Mouse (Mus musculus) liver, embryonic 12.5 days (tissue): ENCODE measurements around the gene Zfp65. TPM values are rescaled to one million over a fixed set of nuclear protein-coding genes. Genes with fewer than 3 reads are reported as not detected.
"Not testable (repeated sequence)": the region's sequence is repeated elsewhere in the genome, so short reads cannot be mapped to it uniquely, and the experiment has no call there.

Experiments
- ATAC-seq: fragments of 200-750 bp; cut with Nextera tagmentation; 2 replicates; pipeline ENCODE4 v1.8.0; 2017; ENCODE audit warnings: moderate number of reproducible peaks, mild to moderate bottlenecking, moderate library complexity
- H3K27ac ChIP-seq: fragments of 300-500 bp; sonication (generic); 2 replicates; pipeline ENCODE4 v1.5.1; 2016; ENCODE audit warnings: mild to moderate bottlenecking
- H3K27me3 ChIP-seq: fragments of 300-500 bp; sonication (generic); replicated peaks from 2 replicates; pipeline ENCODE4 v1.6.1; 2016; ENCODE audit warnings: mild to moderate bottlenecking, moderate library complexity
- H3K36me3 ChIP-seq: fragments of 300-500 bp; sonication (generic); 2 replicates; pipeline ENCODE4 v1.6.1; 2016; ENCODE audit warnings: mild to moderate bottlenecking, moderate library complexity
- H3K4me1 ChIP-seq: fragments of 300-500 bp; sonication (generic); 2 replicates; pipeline ENCODE4 v1.6.1; 2016
- H3K4me2 ChIP-seq: fragments of 300-500 bp; sonication (generic); 2 replicates; pipeline ENCODE4 v1.6.1; 2016; ENCODE audit warnings: mild to moderate bottlenecking, moderate library complexity
- H3K4me3 ChIP-seq: fragments of 300-500 bp; sonication (generic); 2 replicates; pipeline ENCODE4 v1.5.1; 2016; ENCODE audit warnings: mild to moderate bottlenecking, moderate library complexity
- H3K9ac ChIP-seq: fragments of 300-500 bp; sonication (generic); 2 replicates; pipeline ENCODE4 v1.6.1; 2016; ENCODE audit warnings: mild to moderate bottlenecking, moderate library complexity
- H3K9me3 ChIP-seq: fragments of 300-500 bp; sonication (generic); replicated peaks from 2 replicates; pipeline ENCODE4 v1.6.1; 2016; ENCODE audit warnings: mild to moderate bottlenecking, moderate library complexity
- WGBS: fragments of 180-500 bp; shearing (Covaris S2); methylation state at CpG from one replicate; pipeline ENCODE4 v1.1.7; 2016; ENCODE audit not compliant: insufficient replicate concordance; 5-methylcytosine and 5-hydroxymethylcytosine counted together
- polyA plus RNA-seq: library from polyadenylated mRNA; unstranded; fragments of >200 nt; fragmentation: Nextera tagmentation; extraction: Ambion mirVana; gene quantifications from 2 replicates; pipeline ENCODE4 v1.2.1, GENCODE M21; 2016

The Zfp65 gene
- polyA plus RNA-seq, 1 experiment from 2014 or later: 3.0 TPM

- H3K9ac ChIP-seq: peak overlapping the region; percentile 82
- peaks cover 4% of the 10 kb centered on the region; the same call in 1 of the 2 replicates for H3K36me3 ChIP-seq
- H3K27ac ChIP-seq: no peak overlapping the region
- peak overlapping the region; percentile 87 for H3K4me3 ChIP-seq
- peak; percentile 94 for ATAC-seq
- H3K27me3 ChIP-seq: no peaks in the 10 kb centered on the region
- peaks cover 14% of the 10 kb centered on the region for H3K4me1 ChIP-seq
- peak overlapping the region; percentile 68 for H3K4me2 ChIP-seq
- under 1% methylated on average over 17 of the region's 17 CpGs for WGBS
- no peaks in the 10 kb centered on the region for H3K9me3 ChIP-seq
Observed at GRCm38 (mm10) chr13:67723848-67724479, 5.0 kb downstream of the Zfp65 start.

- Histone ChIP-seq H3K4me1 (peaks cover 8% of the 10 kb centered on the region; the same call in 1 of the 2 replicates), H3K27ac (no peak within 1 kb of the TSS), H3K4me3 (no peak within 1 kb of the TSS), H3K27me3 (no peaks in the 10 kb centered on the region), H3K9ac (no peak within 1 kb of the TSS), H3K9me3 (no peaks in the 10 kb centered on the region), H3K36me3 (no peaks in the 10 kb centered on the region), H3K4me2 (no peak within 1 kb of the TSS)
- WGBS: 61% methylated on average over 4 of the region's 4 CpGs
- ATAC-seq: no peak
Observed at GRCm38 (mm10) chr13:67686971-67687370, 42.0 kb downstream of the Zfp65 start, which contains the start of gene Zfp738. TSS of gene Zfp738 (minus strand) at chr13:67687071.

- peak overlapping the region; percentile 71; the same call in 1 of the 2 replicates for H3K9ac ChIP-seq
- not testable (repeated sequence) for H3K9me3 ChIP-seq, H3K27me3 ChIP-seq, ATAC-seq, H3K4me1 ChIP-seq, H3K36me3 ChIP-seq, H3K27ac ChIP-seq
- WGBS: 64% methylated on average over 2 of the region's 2 CpGs
- H3K4me2 ChIP-seq: peak overlapping the region; percentile 73
- H3K4me3 ChIP-seq: peak overlapping the region; percentile 74
Observed at GRCm38 (mm10) chr13:67683841-67684240, 45.1 kb downstream of the Zfp65 start.

GRCm38 (mm10) chr13:67682959-67683735 is 45.8 kb downstream of the Zfp65 start:
- H3K27ac ChIP-seq, H3K9me3 ChIP-seq, H3K27me3 ChIP-seq, H3K36me3 ChIP-seq, H3K4me1 ChIP-seq: not testable (repeated sequence)
- H3K4me2 ChIP-seq: peak overlapping the region; percentile 73
- WGBS: 20% methylated on average over 16 of the region's 16 CpGs
- H3K4me3 ChIP-seq: peak overlapping the region; percentile 74
- peak overlapping the region; percentile 71 for H3K9ac ChIP-seq
- ATAC-seq: peak; percentile 99

- H3K27me3 ChIP-seq: no peaks in the 10 kb centered on the region
- H3K4me3 ChIP-seq: no peak overlapping the region
- H3K4me2 ChIP-seq: no peak overlapping the region
- ATAC-seq: no peak
- no peaks in the 10 kb centered on the region for H3K9me3 ChIP-seq
- H3K36me3 ChIP-seq: peaks cover 14% of the 10 kb centered on the region
- H3K27ac ChIP-seq: no peak overlapping the region
- H3K9ac ChIP-seq: no peak overlapping the region
- WGBS: 49% methylated on average over 2 of the region's 2 CpGs
- no peaks in the 10 kb centered on the region for H3K4me1 ChIP-seq
Observed at GRCm38 (mm10) chr13:67674902-67675301, 54.1 kb downstream of the Zfp65 start.

Other genes with a start within 250 kb of the Zfp65 start
- gene Zfp874b, start 244.9 kb downstream of the Zfp65 start, polyA plus RNA-seq: 1.9 and 3.3 TPM in 2 replicates
- 4.1 TPM in 2 replicates for gene Zfp58, start 228.6 kb downstream of the Zfp65 start, polyA plus RNA-seq
- gene Gm26965, start 203.0 kb downstream of the Zfp65 start, polyA plus RNA-seq: not detected in 2 replicates
- gene Zfp87, start 203.0 kb downstream of the Zfp65 start, polyA plus RNA-seq: 9.4 and 9.7 TPM in 2 replicates
- 6.8 TPM in 2 replicates for gene Zfp748, start 175.3 kb downstream of the Zfp65 start, polyA plus RNA-seq
- gene Zfp729b, start 119.5 kb downstream of the Zfp65 start, polyA plus RNA-seq: 1.9 and 2.0 TPM in 2 replicates
- gene Gm49345, start 91.4 kb downstream of the Zfp65 start, polyA plus RNA-seq: not detected in 2 replicates
- 0.94 and 1.1 TPM in 2 replicates for gene Zfp729a, start 91.4 kb downstream of the Zfp65 start, polyA plus RNA-seq
- gene Zfp738, start 42.1 kb downstream of the Zfp65 start, polyA plus RNA-seq: 4.0 and 4.3 TPM in 2 replicates
- gene Zfp85, start 26.1 kb upstream of the Zfp65 start, polyA plus RNA-seq: 1.2 and 1.4 TPM in 2 replicates
- gene Zfp493, start 50.5 kb upstream of the Zfp65 start, polyA plus RNA-seq: 1.4 and 1.8 TPM in 2 replicates
- gene Zfp273, start 84.6 kb upstream of the Zfp65 start, polyA plus RNA-seq: 1.6 and 1.8 TPM in 2 replicates
- 0.60 and 0.92 TPM in 2 replicates for gene Gm10037, start 101.9 kb upstream of the Zfp65 start, polyA plus RNA-seq
- gene BC048507, start 134.2 kb upstream of the Zfp65 start, polyA plus RNA-seq: not detected in 2 replicates